Mouse (Mus musculus) gastrocnemius, adult 2 months (tissue): ENCODE results near the gene Olfr122. TPM values are rescaled to one million over a fixed set of nuclear protein-coding genes. Genes with fewer than 3 reads are reported as not detected.

ENCODE experiments used
- DNase-seq: peaks from one replicate; pipeline ENCODE4 v3.0.0; 2022
- H3K27ac ChIP-seq: fragments of 200-600 bp; 2 replicates; pipeline ENCODE4 v1.8.1; 2022; ENCODE audit warnings: mild to moderate bottlenecking
- H3K4me3 ChIP-seq: fragments of 200-600 bp; 2 replicates; pipeline ENCODE4 v1.8.1; 2022; ENCODE audit warnings: mild to moderate bottlenecking, moderate library complexity
- CTCF ChIP-seq: fragments of 200-600 bp; IDR thresholded peaks from 2 replicates; pipeline ENCODE4 v1.8.1; 2022; ENCODE audit warnings: antibody characterized with exemption, mild to moderate bottlenecking, moderate library complexity
- intact Hi-C: fragments of 180-260 bp; cut with DNase I; formaldehyde crosslinking; loops from one replicate; pipeline ENCODE4 v1.15.1; 2025
- long read RNA-seq, 2 experiments: library from polyadenylated mRNA; stranded (forward); transcript quantifications; one replicate each; pipeline ENCODE4 v2.0.0; 2021
- total RNA-seq, 2 experiments: library from RNA; stranded (reverse); gene quantifications; 2 replicates each; pipeline ENCODE4 v1.2.3; 2021

Gene Olfr122
- not detected for total RNA-seq
- long read RNA-seq, experiment 1: 0 reads
- long read RNA-seq, experiment 2: 0 reads

- no peak for TF ChIP-seq CTCF
- intact Hi-C loops: no loop called here
- no peak within 1 kb of the TSS for H3K27ac ChIP-seq
- no peak for DNase-seq
- H3K4me3 ChIP-seq: no peak within 1 kb of the TSS
Observed at GRCm38 (mm10) chr17:37768307-37768706, at the start of gene Olfr122. Olfr122 (plus strand) TSS chr17:37768607.

GRCm38 (mm10) chr17:37721508-37721907 lies 46.9 kb upstream of the Olfr122 start, which contains the start of gene Olfr120:
Olfr120 (plus strand) TSS chr17:37721808.
- intact Hi-C loops: no loop called here
- Histone ChIP-seq H3K4me3 (no peak within 1 kb of the TSS), H3K27ac (no peak within 1 kb of the TSS)
- no peak for TF ChIP-seq CTCF
- DNase-seq: no peak

- no peak for TF ChIP-seq CTCF
- intact Hi-C loops: no loop called here
- no peak overlapping the region for H3K4me3 ChIP-seq
- H3K27ac ChIP-seq: no peak overlapping the region
- DNase-seq: no peak
Observed at GRCm38 (mm10) chr17:37738070-37738469, 30.3 kb upstream of the Olfr122 start.

- no peak for DNase-seq
- intact Hi-C loops: no loop called here
- no peak within 1 kb of the TSS for H3K4me3 ChIP-seq
- H3K27ac ChIP-seq: no peak within 1 kb of the TSS
- no peak for TF ChIP-seq CTCF
Observed at GRCm38 (mm10) chr17:37793229-37793628, 24.8 kb downstream of the Olfr122 start, which contains the start of gene Olfr123. Olfr123 (plus strand) TSS chr17:37793529.

GRCm38 (mm10) chr17:37799588-37799987 lies 31.2 kb downstream of the Olfr122 start, which contains the start of gene Olfr124:
Olfr124 (plus strand) TSS chr17:37799888.
- intact Hi-C loops: no loop called here
- TF ChIP-seq CTCF: no peak

More at GRCm38 (mm10) chr17:37799588-37799987, 31.2 kb downstream of the Olfr122 start, which contains the start of gene Olfr124:
- Histone ChIP-seq H3K4me3 (no peak within 1 kb of the TSS), H3K27ac (no peak within 1 kb of the TSS)
- no peak for DNase-seq

Other genes with a start within 250 kb of the Olfr122 start
- not detected for gene Olfr112, start 199.2 kb upstream of the Olfr122 start, total RNA-seq
- not detected for gene Olfr113, start 190.9 kb upstream of the Olfr122 start, total RNA-seq
- gene Olfr114, start 175.9 kb upstream of the Olfr122 start, total RNA-seq: not detected
- gene Olfr115, start 141.5 kb upstream of the Olfr122 start, total RNA-seq: not detected
- not detected for gene Olfr116, start 141.4 kb upstream of the Olfr122 start, total RNA-seq
- not detected for gene Olfr117, start 104.8 kb upstream of the Olfr122 start, total RNA-seq
- not detected for gene Olfr118, start 101.6 kb upstream of the Olfr122 start, total RNA-seq
- not detected for gene Olfr119, start 72.0 kb upstream of the Olfr122 start, total RNA-seq
- not detected for gene Olfr120, start 46.8 kb upstream of the Olfr122 start, total RNA-seq
- not detected for gene Olfr121, start 19.8 kb upstream of the Olfr122 start, total RNA-seq
- gene Olfr123, start 24.9 kb downstream of the Olfr122 start, total RNA-seq: not detected
- not detected for gene Olfr124, start 31.3 kb downstream of the Olfr122 start, total RNA-seq
- gene Olfr125, start 64.3 kb downstream of the Olfr122 start, total RNA-seq: not detected
- gene Olfr126, start 78.9 kb downstream of the Olfr122 start, total RNA-seq: not detected
- not detected for gene Olfr127, start 131.8 kb downstream of the Olfr122 start, total RNA-seq
- not detected for gene Olfr128, start 151.9 kb downstream of the Olfr122 start, total RNA-seq
- not detected for gene Olfr761, start 184.5 kb downstream of the Olfr122 start, total RNA-seq